Mouse (Mus musculus) olfactory bulb, adult 2 months (tissue): Measurements from ENCODE around the gene Six5. TPM values are rescaled to one million over a fixed set of nuclear protein-coding genes. Genes with fewer than 3 reads are reported as not detected.

Source experiments
- H3K27ac ChIP-seq: fragments of 200-500 bp; 2 replicates; pipeline ENCODE4 v1.5.1; 2012; ENCODE audit warnings: low read depth, low read length; ENCODE audit not compliant: insufficient read depth
- H3K4me1 ChIP-seq: fragments of 200-500 bp; 2 replicates; pipeline ENCODE4 v1.6.1; 2012; ENCODE audit warnings: low read length; ENCODE audit not compliant: control insufficient read depth, insufficient read depth
- H3K4me3 ChIP-seq: fragments of 200-500 bp; 2 replicates; pipeline ENCODE4 v1.5.1; 2012; ENCODE audit warnings: mild to moderate bottlenecking, low read depth, low read length, moderate library complexity; ENCODE audit not compliant: insufficient read depth
- CTCF ChIP-seq: fragments of 200-500 bp; IDR thresholded peaks from 2 replicates; pipeline ENCODE4 v1.5.1; 2012; ENCODE audit warnings: low read depth, mild to moderate bottlenecking, low read length, moderate library complexity; ENCODE audit not compliant: insufficient read depth
- POLR2A ChIP-seq: fragments of 200-500 bp; IDR thresholded peaks from 2 replicates; pipeline ENCODE4 v1.6.1; 2012; ENCODE audit warnings: mild to moderate bottlenecking, low read depth, low read length, moderate library complexity; ENCODE audit not compliant: insufficient read depth
- WGBS: fragments of 180-500 bp; shearing (Covaris S2); methylation state at CpG from one replicate; pipeline ENCODE4 v1.1.7; 2018; 5-methylcytosine and 5-hydroxymethylcytosine counted together
- polyA plus RNA-seq: library from polyadenylated mRNA; stranded (reverse); fragments of >200 nt; gene quantifications from 2 replicates; pipeline ENCODE4 v1.2.4, GENCODE M21; 2012; ENCODE audit warnings: low replicate concordance; ENCODE audit not compliant: missing spikeins, insufficient read depth, insufficient read length

Gene Six5
- polyA plus RNA-seq, 1 experiment, result not detected

DNA sequence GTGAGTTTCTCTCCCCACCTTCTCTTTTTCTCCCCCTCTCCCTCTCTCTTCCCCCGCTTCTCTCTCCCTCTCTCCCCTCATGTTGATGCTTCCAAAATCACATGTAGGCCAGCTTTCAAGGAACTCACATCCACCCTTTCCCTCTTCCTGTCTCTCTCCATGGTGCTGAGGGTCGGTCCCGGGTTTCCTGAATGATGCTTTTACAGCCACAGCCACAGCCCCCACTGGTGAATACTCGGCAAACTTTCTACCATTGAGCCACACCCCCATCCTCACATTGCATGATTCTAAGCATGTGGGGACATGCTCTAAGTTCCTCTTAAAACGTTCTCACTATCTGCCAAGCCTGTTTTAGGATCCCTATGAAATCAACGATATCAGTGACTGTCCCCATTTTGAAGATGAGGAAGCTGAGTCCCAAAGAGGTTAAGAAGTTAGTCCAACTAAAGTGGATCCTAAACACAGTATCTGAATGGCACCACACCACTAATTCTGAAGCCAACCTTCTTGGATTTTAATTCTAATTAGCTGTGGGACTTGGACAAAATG lies 53.2 kb downstream of the Six5 start:
- TF ChIP-seq POLR2A (no peak), CTCF (no peak)
- Histone ChIP-seq H3K27ac (no peak overlapping the region), H3K4me3 (no peak overlapping the region), H3K4me1 (peaks cover 20% of the 10 kb centered on the region)
- WGBS, result 52% methylated on average over 6 of the region's 6 CpGs

Other genes starting within 250 kb of the Six5 start
- not detected in 2 replicates for gene Pglyrp1, start 223.3 kb upstream of the Six5 start, polyA plus RNA-seq
- not detected in 2 replicates for gene Ccdc61, start 184.2 kb upstream of the Six5 start, polyA plus RNA-seq
- not detected in 2 replicates for gene Nova2, start 168.7 kb upstream of the Six5 start, polyA plus RNA-seq
- gene Nanos2, start 107.2 kb upstream of the Six5 start, polyA plus RNA-seq, result not detected in 2 replicates
- gene Mypop, start 103.3 kb upstream of the Six5 start, polyA plus RNA-seq, result not detected in 2 replicates
- gene Irf2bp1, start 90.5 kb upstream of the Six5 start, polyA plus RNA-seq, result not detected in 2 replicates
- not detected in 2 replicates for gene Foxa3, start 71.1 kb upstream of the Six5 start, polyA plus RNA-seq
- not detected in 2 replicates for gene Sympk, start 70.2 kb upstream of the Six5 start, polyA plus RNA-seq
- not detected in 2 replicates for gene Rsph6a, start 39.9 kb upstream of the Six5 start, polyA plus RNA-seq
- not detected in 2 replicates for gene Dmwd, start 18.4 kb upstream of the Six5 start, polyA plus RNA-seq
- gene Dmpk, start 10.7 kb upstream of the Six5 start, polyA plus RNA-seq, result not detected in 2 replicates
- gene Gm4969, start 23.8 kb downstream of the Six5 start, polyA plus RNA-seq, result not detected in 2 replicates
- not detected in 2 replicates for gene Fbxo46, start 25.3 kb downstream of the Six5 start, polyA plus RNA-seq
- gene Qpctl, start 54.7 kb downstream of the Six5 start, polyA plus RNA-seq, result not detected in 2 replicates
- not detected in 2 replicates for gene Snrpd2, start 55.1 kb downstream of the Six5 start, polyA plus RNA-seq
- gene Gipr, start 71.5 kb downstream of the Six5 start, polyA plus RNA-seq, result not detected in 2 replicates
- not detected in 2 replicates for gene Eml2, start 81.8 kb downstream of the Six5 start, polyA plus RNA-seq
- gene Gpr4, start 117.9 kb downstream of the Six5 start, polyA plus RNA-seq, result not detected in 2 replicates
- not detected in 2 replicates for gene Opa3, start 133.7 kb downstream of the Six5 start, polyA plus RNA-seq
- not detected in 2 replicates for gene Vasp, start 177.2 kb downstream of the Six5 start, polyA plus RNA-seq
- not detected in 2 replicates for gene Ppm1n, start 185.5 kb downstream of the Six5 start, polyA plus RNA-seq
- gene Rtn2, start 188.0 kb downstream of the Six5 start, polyA plus RNA-seq, result not detected in 2 replicates
- not detected in 2 replicates for gene Fosb, start 215.5 kb downstream of the Six5 start, polyA plus RNA-seq